Mouse (Mus musculus): ENCODE measurements at regions not wholly inside any gene's neighbourhood (a gene's known extent, or its start where the extent isn't known, plus 50 kb on each side); places are given as distances from the start of the nearest gene placed in this dataset.
A peak's percentile ranks its signal among the peaks of the same experiment; 100 is the strongest.

GRCm38 (mm10) chr7:72822142-72822541, 515.7 kb upstream of the Mctp2 start:
- Histone ChIP-seq H3K9me3 (ENCODE audit: control insufficient read depth, low read length) (no peaks in the 10 kb centered on the region), H3K4me1 (replicated peaks; ENCODE audit: control insufficient read depth, insufficient read depth) (no peaks in the 10 kb centered on the region), H3K4me3 (ENCODE audit: low read depth, low read length) (no peak overlapping the region), H3K27me3 (ENCODE audit: control insufficient read depth, insufficient read depth, low read length) (no peaks in the 10 kb centered on the region), H3K4me2 (replicated peaks; ENCODE audit: low read depth) (no peak overlapping the region), H3K36me3 (ENCODE audit: control insufficient read depth, insufficient read depth, low read length) (no peaks in the 10 kb centered on the region), H3K27ac (replicated peaks) (no peak overlapping the region), H3K9ac (ENCODE audit: low read length) (no peak overlapping the region)
- TF ChIP-seq EP300 (optimal IDR thresholded peaks at IDR 0.05) (no peak), CTCF (IDR thresholded peaks at IDR 0.05; ENCODE audit: low read depth) (no peak)
- ATAC-seq (ENCODE audit: low FRiP score, low TSS enrichment) (no peak), DNase-seq (ENCODE audit: low spot score) (no peak)
- WGBS, result 79% methylated on average over 3 of the region's 3 CpGs

GRCm38 (mm10) chr7:72826597-72826996, 520.2 kb upstream of the Mctp2 start:
- Histone ChIP-seq H3K27me3 (ENCODE audit: control insufficient read depth, insufficient read depth, low read length) (no peaks in the 10 kb centered on the region), H3K4me1 (replicated peaks; ENCODE audit: control insufficient read depth, insufficient read depth) (no peaks in the 10 kb centered on the region), H3K9me3 (ENCODE audit: control insufficient read depth, low read length) (no peaks in the 10 kb centered on the region), H3K4me3 (ENCODE audit: low read depth, low read length) (no peak overlapping the region), H3K27ac (replicated peaks) (no peak overlapping the region), H3K9ac (ENCODE audit: low read length) (no peak overlapping the region), H3K36me3 (ENCODE audit: control insufficient read depth, insufficient read depth, low read length) (no peaks in the 10 kb centered on the region), H3K4me2 (replicated peaks; ENCODE audit: low read depth) (no peak overlapping the region)
- DNase-seq (ENCODE audit: low spot score), result no peak
- WGBS, result 77% methylated on average over 3 of the region's 3 CpGs
- ATAC-seq (ENCODE audit: low FRiP score, low TSS enrichment), result no peak
- TF ChIP-seq CTCF (IDR thresholded peaks at IDR 0.05; ENCODE audit: low read depth), result no peak
- no peak for TF ChIP-seq EP300 (optimal IDR thresholded peaks at IDR 0.05)

- Histone ChIP-seq H3K9me3 (ENCODE audit: control insufficient read depth, low read length) (no peaks in the 10 kb centered on the region), H3K36me3 (ENCODE audit: control insufficient read depth, insufficient read depth, low read length) (no peaks in the 10 kb centered on the region), H3K4me1 (replicated peaks; ENCODE audit: control insufficient read depth, insufficient read depth) (no peaks in the 10 kb centered on the region), H3K4me2 (replicated peaks; ENCODE audit: low read depth) (no peak overlapping the region), H3K4me3 (ENCODE audit: low read depth, low read length) (no peak overlapping the region), H3K27ac (replicated peaks) (no peak overlapping the region), H3K27me3 (ENCODE audit: control insufficient read depth, insufficient read depth, low read length) (no peaks in the 10 kb centered on the region), H3K9ac (ENCODE audit: low read length) (no peak overlapping the region)
- ATAC-seq (ENCODE audit: low FRiP score, low TSS enrichment), result no peak
- TF ChIP-seq CTCF (IDR thresholded peaks at IDR 0.05; ENCODE audit: low read depth), result peak; percentile 25; the same call in 1 of the 2 replicates
- no peak for TF ChIP-seq EP300 (optimal IDR thresholded peaks at IDR 0.05)
- no peak for DNase-seq (ENCODE audit: low spot score)
- 93% methylated on average over 1 of the region's 1 CpGs for WGBS
Measured at GRCm38 (mm10) chr7:72835423-72835822, 529.0 kb upstream of the Mctp2 start.

GRCm38 (mm10) chr7:72836026-72836425, 529.6 kb upstream of the Mctp2 start:
- Histone ChIP-seq H3K27me3 (ENCODE audit: control insufficient read depth, insufficient read depth, low read length) (no peaks in the 10 kb centered on the region), H3K27ac (replicated peaks) (no peak overlapping the region), H3K4me2 (replicated peaks; ENCODE audit: low read depth) (no peak overlapping the region), H3K36me3 (ENCODE audit: control insufficient read depth, insufficient read depth, low read length) (no peaks in the 10 kb centered on the region), H3K4me1 (replicated peaks; ENCODE audit: control insufficient read depth, insufficient read depth) (no peaks in the 10 kb centered on the region), H3K9me3 (ENCODE audit: control insufficient read depth, low read length) (no peaks in the 10 kb centered on the region), H3K9ac (ENCODE audit: low read length) (no peak overlapping the region), H3K4me3 (ENCODE audit: low read depth, low read length) (no peak overlapping the region)
- 81% methylated on average over 4 of the region's 4 CpGs for WGBS
- DNase-seq (ENCODE audit: low spot score) (no peak), ATAC-seq (ENCODE audit: low FRiP score, low TSS enrichment) (no peak)
- no peak for TF ChIP-seq CTCF (IDR thresholded peaks at IDR 0.05; ENCODE audit: low read depth)
- TF ChIP-seq EP300 (optimal IDR thresholded peaks at IDR 0.05), result no peak

- Histone ChIP-seq H3K4me2 (replicated peaks; ENCODE audit: low read depth) (no peak overlapping the region), H3K36me3 (ENCODE audit: control insufficient read depth, insufficient read depth, low read length) (no peaks in the 10 kb centered on the region)
- ATAC-seq (ENCODE audit: low FRiP score, low TSS enrichment), result no peak
Measured at GRCm38 (mm10) chr7:72836457-72836985, 530.1 kb upstream of the Mctp2 start.

GRCm38 (mm10) chr7:72837992-72838655, 531.7 kb upstream of the Mctp2 start:
- DNase-seq (ENCODE audit: low spot score) (no peak), ATAC-seq (ENCODE audit: low FRiP score, low TSS enrichment) (no peak)
- no peaks in the 10 kb centered on the region for H3K4me1 ChIP-seq (replicated peaks; ENCODE audit: control insufficient read depth, insufficient read depth)
- H3K4me3 ChIP-seq (ENCODE audit: low read depth, low read length), result no peak overlapping the region
- H3K36me3 ChIP-seq (ENCODE audit: control insufficient read depth, insufficient read depth, low read length), result no peaks in the 10 kb centered on the region
- TF ChIP-seq EP300 (optimal IDR thresholded peaks at IDR 0.05) (no peak), CTCF (IDR thresholded peaks at IDR 0.05; ENCODE audit: low read depth) (no peak)
- 65% methylated on average over 6 of the region's 6 CpGs for WGBS
- no peak overlapping the region for H3K27ac ChIP-seq (replicated peaks)
- H3K4me2 ChIP-seq (replicated peaks; ENCODE audit: low read depth), result no peak overlapping the region
- no peaks in the 10 kb centered on the region for H3K27me3 ChIP-seq (ENCODE audit: control insufficient read depth, insufficient read depth, low read length)
- no peak overlapping the region for H3K9ac ChIP-seq (ENCODE audit: low read length)
- H3K9me3 ChIP-seq (ENCODE audit: control insufficient read depth, low read length), result no peaks in the 10 kb centered on the region

More at GRCm38 (mm10) chr7:72836457-72836985, 530.1 kb upstream of the Mctp2 start:
- no peaks in the 10 kb centered on the region for H3K9me3 ChIP-seq (ENCODE audit: control insufficient read depth, low read length)
- TF ChIP-seq EP300 (optimal IDR thresholded peaks at IDR 0.05) (no peak), CTCF (IDR thresholded peaks at IDR 0.05; ENCODE audit: low read depth) (no peak)
- H3K27me3 ChIP-seq (ENCODE audit: control insufficient read depth, insufficient read depth, low read length), result no peaks in the 10 kb centered on the region
- no peak overlapping the region for H3K27ac ChIP-seq (replicated peaks)
- H3K4me1 ChIP-seq (replicated peaks; ENCODE audit: control insufficient read depth, insufficient read depth), result no peaks in the 10 kb centered on the region
- H3K4me3 ChIP-seq (ENCODE audit: low read depth, low read length), result no peak overlapping the region
- WGBS, result 88% methylated on average over 6 of the region's 6 CpGs
- no peak overlapping the region for H3K9ac ChIP-seq (ENCODE audit: low read length)
- no peak for DNase-seq (ENCODE audit: low spot score)
